Mouse (Mus musculus): ENCODE data around the gene Tunar.

Gene Tunar

GRCm38 (mm10) chr12:105333570-105333969 is at the start of gene Tunar:
TSS of gene Tunar (plus strand) at chr12:105333870.
- no peak for DNase-seq (ENCODE audit: low read depth, low spot score)

DNA sequence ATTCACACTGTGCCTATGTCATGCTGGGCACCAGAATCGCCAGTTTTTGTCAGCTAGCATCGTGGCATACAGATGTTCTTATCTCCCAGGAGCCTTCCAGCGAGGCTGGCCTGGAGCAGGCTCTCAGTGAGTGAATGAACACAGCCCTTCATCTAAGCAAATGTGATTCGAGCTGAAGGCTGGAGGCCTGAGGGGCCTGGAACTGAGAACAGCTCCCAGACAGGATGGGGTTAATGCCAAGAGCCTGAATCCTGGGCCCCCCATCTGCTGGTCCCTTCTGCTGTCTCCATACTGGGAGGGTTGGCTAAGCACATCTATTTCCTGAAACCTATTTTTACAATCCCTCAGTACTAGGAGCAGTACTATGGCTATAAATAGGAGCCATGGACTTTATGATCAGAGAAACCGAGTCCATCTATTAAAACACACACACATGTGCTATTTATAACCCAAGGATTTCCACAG is 21.1 kb upstream of the Tunar start:
- no peak for DNase-seq (ENCODE audit: low read depth, low spot score)

DNA sequence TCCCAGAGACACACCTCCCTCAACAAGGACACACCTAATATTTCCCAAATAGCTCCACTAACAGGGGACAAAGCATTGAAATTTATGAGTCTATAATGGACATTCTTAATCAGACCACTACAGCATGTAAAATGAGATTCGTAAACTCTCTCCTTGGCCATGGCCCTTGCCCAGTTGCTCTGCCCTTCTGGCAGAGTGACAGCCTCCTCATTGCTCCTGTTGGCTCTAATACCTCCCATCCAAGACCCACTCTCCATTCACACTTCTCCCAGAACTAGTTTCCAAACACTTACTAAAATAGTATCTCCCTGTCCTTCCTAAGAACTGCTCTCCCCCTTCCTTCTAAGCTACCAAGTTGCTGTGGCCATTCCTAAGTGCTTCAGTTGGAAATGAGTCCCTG is 19.3 kb upstream of the Tunar start:
- no peak for DNase-seq (ENCODE audit: low read depth, low spot score)

DNA sequence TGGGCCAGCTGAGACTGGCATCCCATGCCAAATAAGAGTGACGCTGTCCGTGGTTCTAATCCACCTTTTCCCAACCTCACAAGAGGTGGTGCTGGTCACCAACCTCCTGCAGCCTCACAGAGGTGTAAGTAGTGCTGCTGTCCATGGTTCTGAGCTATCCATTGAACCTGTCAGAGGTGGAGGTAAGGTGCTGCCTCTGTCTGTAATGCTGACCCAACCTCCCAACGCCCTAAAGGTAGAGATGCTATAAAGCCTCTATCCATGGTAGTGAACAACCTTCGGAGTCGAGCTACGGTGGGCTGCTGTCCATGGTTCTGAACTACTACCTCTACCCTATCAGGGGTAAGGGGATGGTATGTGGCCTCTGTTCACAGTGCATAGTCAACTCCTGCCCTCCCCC is 11.5 kb upstream of the Tunar start:
- DNase-seq (ENCODE audit: low read depth, low spot score): no peak

DNA sequence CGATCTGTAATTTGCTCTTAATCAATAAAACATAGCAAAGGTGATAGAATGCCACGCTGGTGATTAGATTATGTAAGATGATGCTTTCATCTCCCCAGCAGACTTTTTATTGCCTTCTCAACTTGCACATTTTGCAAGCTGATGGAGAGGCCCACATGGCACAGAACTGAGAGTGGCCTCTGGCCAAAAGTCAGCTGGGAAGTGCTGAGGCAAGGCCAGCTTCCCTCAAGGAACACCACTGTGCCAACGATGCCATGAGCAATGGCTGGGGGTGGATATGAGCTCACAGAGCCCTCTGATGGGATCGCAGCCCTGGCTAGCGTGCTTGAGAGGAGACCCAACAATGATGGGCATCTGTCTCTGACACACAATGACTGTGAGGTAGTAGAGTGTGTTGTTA is 6.6 kb upstream of the Tunar start:
- DNase-seq (ENCODE audit: low read depth, low spot score): no peak

GRCm38 (mm10) chr12:105328396-105328795 is 5.3 kb upstream of the Tunar start:
- DNase-seq (ENCODE audit: low read depth, low spot score): no peak

- no peak for DNase-seq (ENCODE audit: low read depth, low spot score)
Measured at GRCm38 (mm10) chr12:105336094-105336420, 2.4 kb downstream of the Tunar start.

DNA sequence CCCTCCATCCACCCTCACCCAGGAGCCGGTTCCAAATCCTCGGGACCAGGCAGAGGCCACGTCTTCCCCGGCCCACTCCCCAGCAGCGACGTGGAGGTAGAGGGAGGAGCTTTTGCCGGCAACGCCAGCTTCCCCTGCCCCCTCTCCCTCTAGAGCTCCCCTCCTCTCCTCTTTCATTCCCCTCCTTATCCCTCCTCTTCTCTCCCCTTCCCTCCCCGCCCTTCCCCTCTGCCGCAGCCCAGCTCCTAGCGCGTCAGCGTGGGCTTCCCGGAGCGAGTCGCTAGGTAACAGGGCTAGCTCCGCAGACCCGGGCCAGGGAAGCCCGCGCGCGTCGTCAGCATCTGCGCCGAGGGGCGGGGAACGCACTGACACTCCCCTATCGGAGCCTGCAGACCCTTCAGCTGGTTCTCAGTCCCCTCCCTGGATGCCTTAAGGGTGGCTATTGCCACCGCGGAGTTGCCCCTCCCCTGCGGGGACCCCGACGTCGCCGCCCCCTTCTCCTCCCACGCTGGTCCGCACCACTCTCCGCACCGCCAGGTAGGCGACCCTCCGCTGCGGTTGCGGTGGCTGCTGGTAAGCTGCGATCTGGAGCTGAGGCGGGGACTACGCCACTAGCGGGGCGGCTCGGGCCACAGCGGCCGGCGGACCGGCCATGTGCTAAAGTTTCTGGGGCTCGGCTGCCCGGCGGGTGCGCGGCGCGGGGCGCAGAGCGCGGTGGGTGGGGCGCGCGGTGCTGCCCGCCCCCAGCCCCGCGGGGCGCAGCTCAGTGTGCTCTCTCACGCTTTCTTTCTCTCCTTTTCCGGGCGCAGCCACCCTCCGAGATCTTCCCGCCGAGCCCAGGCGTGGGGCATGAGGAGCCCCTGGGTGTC is 3.0 kb downstream of the Tunar start:
- peak; percentile 39 for DNase-seq (ENCODE audit: low read depth, low spot score)

DNA sequence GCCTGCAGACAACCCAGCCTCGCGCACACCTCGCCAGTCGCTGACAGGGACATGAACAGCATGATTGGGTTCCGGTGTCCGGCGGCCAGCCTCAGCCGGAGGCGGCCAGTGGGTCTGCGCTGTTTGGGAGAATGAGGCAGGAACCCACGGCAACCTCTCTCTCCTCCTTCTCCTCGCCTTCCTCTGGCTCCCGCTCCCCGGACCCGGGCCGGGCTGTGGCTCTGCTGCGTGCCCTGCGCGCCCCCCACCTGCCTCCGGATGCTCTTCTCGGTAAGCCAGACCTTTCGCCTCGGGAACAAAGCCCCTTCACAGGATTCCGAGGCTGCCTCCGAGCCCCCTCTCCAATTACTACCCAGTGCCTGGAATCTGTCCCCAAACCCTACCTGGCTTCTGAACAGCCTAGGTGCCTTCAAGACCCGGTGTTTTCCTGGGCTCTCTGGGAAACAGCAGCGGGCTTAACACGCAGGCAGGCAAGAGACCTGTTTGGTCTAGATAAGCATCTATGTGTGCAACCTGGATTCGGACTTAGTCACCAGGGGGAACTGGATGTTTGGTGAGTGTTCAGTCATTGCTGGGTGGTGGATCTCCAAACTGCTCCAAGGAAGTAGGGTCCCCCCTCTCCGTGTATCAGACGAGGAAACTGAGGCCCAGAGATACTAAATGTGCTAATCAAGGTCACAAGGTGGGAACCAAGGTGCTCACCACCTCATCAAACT is 3.8 kb downstream of the Tunar start:
- no peak for DNase-seq (ENCODE audit: low read depth, low spot score)

- no peak for DNase-seq (ENCODE audit: low read depth, low spot score)
Measured at GRCm38 (mm10) chr12:105338256-105338977, 4.7 kb downstream of the Tunar start.

GRCm38 (mm10) chr12:105341523-105341922 is 7.9 kb downstream of the Tunar start:
- DNase-seq (ENCODE audit: low read depth, low spot score): no peak

GRCm38 (mm10) chr12:105344460-105344859 is 10.8 kb downstream of the Tunar start:
- DNase-seq (ENCODE audit: low read depth, low spot score): no peak

DNA sequence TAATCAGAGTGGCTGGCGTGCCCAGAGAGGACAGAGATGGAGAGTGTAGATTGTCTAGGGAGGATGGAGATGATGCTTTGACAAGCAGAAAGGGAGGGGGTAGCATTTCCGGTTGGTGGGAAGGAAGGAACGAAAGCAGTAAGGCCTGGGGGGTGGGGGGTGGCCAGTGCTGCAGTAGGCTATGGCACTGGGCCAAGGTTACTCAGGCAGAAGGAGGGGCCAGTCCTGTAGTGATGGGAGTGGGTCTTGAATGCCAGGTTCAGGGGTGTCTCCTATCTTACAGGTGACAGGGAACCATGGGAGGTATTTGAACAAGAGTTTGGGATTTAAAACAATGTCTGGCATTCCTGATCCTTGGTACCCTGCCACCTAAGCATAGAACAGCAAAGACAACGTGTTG is 13.2 kb downstream of the Tunar start:
- DNase-seq (ENCODE audit: low read depth, low spot score): no peak

- no peak for DNase-seq (ENCODE audit: low read depth, low spot score)
Measured at GRCm38 (mm10) chr12:105347261-105347660, 13.6 kb downstream of the Tunar start.

- no peak for DNase-seq (ENCODE audit: low read depth, low spot score)
Measured at GRCm38 (mm10) chr12:105354266-105354665, 20.6 kb downstream of the Tunar start.

DNA sequence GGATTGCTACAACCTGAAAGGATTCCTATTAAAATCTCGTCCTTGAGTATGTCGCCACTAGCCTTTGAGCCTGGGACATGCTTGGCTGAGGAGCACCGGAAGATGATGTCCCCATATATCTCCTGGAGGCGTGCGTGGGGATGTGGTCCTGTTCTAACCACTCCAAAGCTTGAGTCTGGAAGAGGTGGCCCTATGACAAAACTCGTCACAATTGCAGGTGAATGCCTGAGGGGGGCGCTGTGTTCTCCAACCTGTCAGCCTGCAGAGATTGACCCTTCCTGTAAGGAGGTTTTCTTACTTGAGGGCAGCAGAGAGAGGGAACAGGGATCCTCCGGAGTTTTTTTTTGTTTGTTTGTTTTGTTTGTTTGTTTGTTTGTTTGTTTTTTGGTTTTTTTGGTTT is 21.1 kb downstream of the Tunar start:
- no peak for DNase-seq (ENCODE audit: low read depth, low spot score)

GRCm38 (mm10) chr12:105356781-105357180 is 23.1 kb downstream of the Tunar start:
- DNase-seq (ENCODE audit: low read depth, low spot score): no peak

DNA sequence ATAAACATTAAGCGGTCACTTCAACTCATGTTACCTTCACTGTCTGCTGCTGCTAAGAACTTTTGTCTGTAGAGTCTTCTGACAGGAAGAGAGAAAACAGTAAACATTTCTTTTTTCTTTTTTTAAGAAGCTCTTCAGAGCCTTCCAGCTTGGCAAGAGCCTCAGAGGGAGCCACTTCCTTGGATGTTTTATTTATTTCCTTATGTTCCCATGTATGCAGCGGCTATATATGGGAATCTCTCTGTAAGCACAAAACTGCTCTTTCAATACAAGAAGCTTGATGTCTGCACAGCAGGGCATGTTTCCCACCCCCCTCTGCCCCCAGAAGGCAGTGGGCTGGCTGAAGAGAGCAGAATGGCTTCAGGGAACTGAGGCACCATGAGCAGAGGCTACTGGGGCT is 30.0 kb downstream of the Tunar start:
- no peak for DNase-seq (ENCODE audit: low read depth, low spot score)

- DNase-seq (ENCODE audit: low read depth, low spot score): no peak
Measured at GRCm38 (mm10) chr12:105374564-105374963, 40.9 kb downstream of the Tunar start.

DNA sequence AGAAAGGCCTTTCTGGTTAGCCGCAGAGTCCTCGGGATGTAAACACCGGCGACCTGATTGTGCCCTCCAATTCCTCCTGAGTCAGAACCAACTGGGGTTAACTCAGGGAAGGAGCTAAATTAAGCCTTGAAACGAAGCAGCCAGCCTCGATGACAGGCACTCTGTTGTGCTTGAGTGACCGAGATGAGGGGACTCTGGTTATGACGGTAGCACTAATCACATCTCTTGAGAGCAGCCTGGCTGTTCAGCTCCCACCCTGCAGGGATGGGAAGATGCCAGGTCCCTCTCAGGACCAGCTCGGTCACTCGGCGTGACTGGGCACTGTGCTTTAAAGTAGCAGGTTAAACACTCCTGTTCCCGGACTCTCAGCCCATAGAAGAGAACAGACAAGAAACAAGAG is 43.3 kb downstream of the Tunar start:
- no peak for DNase-seq (ENCODE audit: low read depth, low spot score)

DNA sequence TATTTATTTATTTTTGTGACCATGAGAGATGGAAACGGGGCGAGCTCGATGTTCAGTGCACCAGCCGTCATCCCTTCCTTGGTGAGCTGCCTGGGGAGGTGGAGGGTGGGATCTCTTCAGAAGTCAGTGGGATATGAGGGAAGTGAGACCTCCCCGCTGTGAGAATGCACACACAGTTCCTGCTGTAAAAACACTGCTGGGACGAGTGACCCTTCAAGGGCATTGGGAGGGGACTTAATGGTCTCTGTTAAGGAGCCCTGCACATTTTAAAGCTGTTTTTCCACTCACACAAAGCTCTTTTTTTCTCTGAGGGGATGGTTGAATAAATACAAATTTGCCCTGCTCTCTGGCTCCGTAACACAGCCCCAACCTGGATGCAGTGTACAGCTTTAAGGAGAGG is 49.1 kb downstream of the Tunar start:
- no peak for DNase-seq (ENCODE audit: low read depth, low spot score)

DNA sequence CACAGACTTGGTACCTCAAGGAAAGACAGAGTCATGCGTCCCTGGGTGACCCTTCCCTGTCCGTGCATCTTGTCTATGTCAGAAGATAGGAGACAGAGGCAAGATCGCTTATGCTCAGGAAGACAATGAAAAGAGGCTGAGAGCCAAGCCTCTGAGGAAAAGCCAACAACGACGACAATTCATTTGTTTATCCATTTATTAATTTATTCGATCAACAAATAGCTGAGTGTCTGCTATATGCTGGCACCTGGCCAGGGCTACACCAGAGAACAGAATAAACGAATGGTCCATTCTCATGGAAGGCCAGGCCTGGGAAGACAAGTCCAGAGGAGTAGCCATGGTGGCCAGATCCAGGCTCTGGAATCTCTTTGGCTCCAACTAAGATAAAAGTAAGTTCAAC is 61.0 kb downstream of the Tunar start:
- DNase-seq (ENCODE audit: low read depth, low spot score): no peak

Measured in retina, postnatal 7 days (tissue).